Mouse (Mus musculus) stomach, embryonic 14.5 days (tissue): ENCODE results near the gene Mroh2a. TPM values are rescaled to one million over a fixed set of nuclear protein-coding genes. Genes with fewer than 3 reads are reported as not detected.

Experiments used
- ATAC-seq: fragments of 200-750 bp; cut with Nextera tagmentation; 2 replicates; pipeline ENCODE4 v1.8.0; 2017; ENCODE audit warnings: low read depth, moderate TSS enrichment; ENCODE audit not compliant: insufficient number of reproducible peaks, insufficient read depth, low FRiP score
- H3K27ac ChIP-seq: fragments of 300-500 bp; sonication (generic); 2 replicates; pipeline ENCODE4 v1.5.1; 2014; ENCODE audit warnings: mild to moderate bottlenecking, low read length, moderate library complexity, mixed read lengths
- H3K27me3 ChIP-seq: fragments of 300-500 bp; sonication (generic); 2 replicates; pipeline ENCODE4 v1.6.1; 2014; ENCODE audit warnings: low read length, control low read depth, mixed read lengths; ENCODE audit not compliant: control insufficient read depth, insufficient read depth
- H3K36me3 ChIP-seq: fragments of 300-500 bp; sonication (generic); 2 replicates; pipeline ENCODE4 v1.6.1; 2014; ENCODE audit warnings: mild to moderate bottlenecking, control low read depth, low read length, moderate library complexity, mixed read lengths; ENCODE audit not compliant: control insufficient read depth, insufficient read depth
- H3K4me1 ChIP-seq: fragments of 300-500 bp; sonication (generic); 2 replicates; pipeline ENCODE4 v1.6.1; 2014; ENCODE audit warnings: low read length, control low read depth, mixed read lengths; ENCODE audit not compliant: control insufficient read depth, insufficient read depth
- H3K4me2 ChIP-seq: fragments of 300-500 bp; sonication (generic); replicated peaks from 2 replicates; pipeline ENCODE4 v1.6.1; 2014; ENCODE audit warnings: low read depth, low read length, control low read depth
- H3K4me3 ChIP-seq: fragments of 300-500 bp; sonication (generic); 2 replicates; pipeline ENCODE4 v1.5.1; 2014; ENCODE audit warnings: low read depth, low read length, control low read depth
- H3K9ac ChIP-seq: fragments of 300-500 bp; sonication (generic); replicated peaks from 2 replicates; pipeline ENCODE4 v1.6.1; 2014; ENCODE audit warnings: low read depth, mild to moderate bottlenecking, control low read depth, low read length, moderate library complexity, mixed read lengths
- H3K9me3 ChIP-seq: fragments of 300-500 bp; sonication (generic); 2 replicates; pipeline ENCODE4 v1.6.1; 2016; ENCODE audit warnings: low read depth, low read length, control low read depth; ENCODE audit not compliant: control insufficient read depth
- WGBS: fragments of 180-500 bp; shearing (Covaris S2); extraction: QIAGEN DNeasy Blood & Tissue Kit; methylation state at CpG from one replicate; pipeline ENCODE4 v1.1.7; 2014; 5-methylcytosine and 5-hydroxymethylcytosine counted together
- polyA plus RNA-seq: library from polyadenylated mRNA; unstranded; fragments of >200 nt; fragmentation: Nextera tagmentation; extraction: Ambion mirVana; gene quantifications from 2 replicates; pipeline ENCODE4 v1.2.1, GENCODE M21; 2014

Mroh2a gene
- polyA plus RNA-seq, 1 experiment from 2014 or later = 1.9 TPM

DNA sequence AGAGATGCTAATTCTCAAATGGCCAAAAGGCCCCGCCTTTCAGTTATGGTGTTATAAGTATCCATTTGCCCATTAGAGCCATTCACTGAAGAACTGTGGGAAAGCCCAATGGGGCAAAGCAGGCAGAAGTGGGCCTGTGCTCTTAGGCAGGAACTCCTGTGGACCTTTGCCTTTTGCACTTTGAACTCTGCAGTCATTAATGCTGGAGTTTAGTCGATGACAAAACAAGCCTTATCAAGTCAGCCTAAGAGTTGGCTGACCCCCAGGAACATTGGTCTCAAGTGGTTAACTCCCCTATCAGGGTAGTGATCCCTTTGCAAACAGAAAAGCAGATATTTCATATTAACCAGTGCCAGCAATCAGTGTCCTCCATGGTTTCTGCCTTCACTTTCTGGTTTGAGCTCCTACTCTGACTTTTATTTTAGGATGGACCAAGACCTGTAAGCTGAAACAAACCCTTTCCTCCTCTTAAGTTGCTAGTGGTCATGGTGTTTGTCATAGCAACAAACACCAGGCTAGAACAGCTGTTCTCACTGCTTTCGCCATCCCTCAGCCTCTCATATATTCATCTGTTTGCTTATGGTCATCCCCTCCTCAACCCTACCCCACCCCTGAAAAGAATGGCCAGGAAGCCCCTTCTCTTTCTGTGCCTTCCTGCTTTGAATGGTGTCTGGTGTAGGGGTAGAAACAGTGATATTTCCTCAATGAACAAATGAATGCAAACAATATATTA, 61.4 kb downstream of the Mroh2a start:
- Histone ChIP-seq H3K36me3 (no peaks in the 10 kb centered on the region), H3K27me3 (no peaks in the 10 kb centered on the region), H3K4me3 (no peak overlapping the region), H3K4me2 (no peak overlapping the region), H3K9ac (no peak overlapping the region), H3K9me3 (peaks cover 60% of the 10 kb centered on the region), H3K4me1 (no peaks in the 10 kb centered on the region), H3K27ac (no peak overlapping the region)
- WGBS = 36% methylated on average over 3 of the region's 3 CpGs
- ATAC-seq = no peak

DNA sequence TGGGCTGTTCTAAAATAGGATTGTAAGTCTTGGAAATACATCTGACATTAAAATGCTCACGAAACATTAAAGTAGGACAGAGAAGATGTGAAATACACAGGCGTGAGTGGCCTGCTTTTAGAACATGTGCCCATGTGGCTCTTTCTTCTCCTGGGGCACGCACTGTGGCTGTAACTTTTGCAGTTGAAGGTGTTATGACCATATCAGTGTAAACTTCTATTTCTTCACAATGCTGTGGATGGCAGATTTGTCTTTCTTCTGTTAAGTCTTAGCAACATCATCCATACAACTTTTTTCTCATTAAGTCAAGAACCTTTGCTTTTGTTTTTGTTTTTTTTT, 62.0 kb downstream of the Mroh2a start:
- 74% methylated on average over 3 of the region's 3 CpGs for WGBS
- peaks cover 56% of the 10 kb centered on the region for H3K9me3 ChIP-seq
- H3K36me3 ChIP-seq = no peaks in the 10 kb centered on the region
- H3K4me3 ChIP-seq = no peak overlapping the region
- no peak overlapping the region for H3K27ac ChIP-seq
- H3K27me3 ChIP-seq = no peaks in the 10 kb centered on the region
- no peaks in the 10 kb centered on the region for H3K4me1 ChIP-seq
- no peak for ATAC-seq
- H3K4me2 ChIP-seq = no peak overlapping the region
- no peak overlapping the region for H3K9ac ChIP-seq

DNA sequence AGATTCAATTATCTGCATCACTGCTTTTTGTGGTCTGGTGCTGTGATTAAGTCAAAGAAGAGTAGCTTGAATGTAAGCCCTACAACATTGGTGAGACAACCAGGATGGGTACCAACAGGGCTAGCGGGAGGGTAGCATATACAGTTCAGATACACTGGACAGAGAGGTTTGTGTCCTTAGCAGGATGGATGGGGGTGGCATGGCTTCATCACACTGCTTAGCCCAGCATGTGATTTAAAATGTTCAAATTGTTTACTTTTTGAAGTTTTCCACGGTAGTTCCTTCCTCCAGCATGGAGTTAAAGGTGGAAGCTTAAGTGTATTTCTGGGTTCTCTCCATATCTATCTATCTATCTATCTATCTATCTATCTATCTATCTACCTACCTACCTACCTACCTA, 62.4 kb downstream of the Mroh2a start:
- no peak overlapping the region for H3K4me2 ChIP-seq
- no peaks in the 10 kb centered on the region for H3K27me3 ChIP-seq
- 44% methylated on average over 2 of the region's 2 CpGs for WGBS
- H3K4me1 ChIP-seq = no peaks in the 10 kb centered on the region
- no peaks in the 10 kb centered on the region for H3K36me3 ChIP-seq
- peaks cover 53% of the 10 kb centered on the region for H3K9me3 ChIP-seq
- H3K4me3 ChIP-seq = no peak overlapping the region
- no peak for ATAC-seq
- H3K9ac ChIP-seq = no peak overlapping the region
- H3K27ac ChIP-seq = no peak overlapping the region

DNA sequence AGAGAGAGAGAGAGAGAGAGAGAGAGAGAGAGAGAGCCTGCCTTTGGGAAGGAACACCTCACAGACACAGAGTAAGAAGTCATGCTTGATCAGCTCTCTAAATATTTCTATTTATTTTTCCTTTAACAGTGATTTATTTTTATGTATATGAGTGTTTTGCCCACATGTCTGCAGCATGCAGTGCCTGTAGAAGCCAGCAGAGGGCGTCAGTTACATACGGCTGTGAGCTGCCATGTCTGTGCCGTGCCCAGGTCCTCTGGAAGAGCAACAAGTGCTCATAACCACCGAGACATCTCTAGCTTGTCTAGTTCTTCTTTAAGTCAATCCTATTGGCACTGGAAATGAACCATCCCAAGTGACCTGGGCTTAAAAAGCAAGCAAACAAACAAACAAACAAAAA, 63.1 kb downstream of the Mroh2a start:
- H3K9me3 ChIP-seq = peaks cover 51% of the 10 kb centered on the region
- no peaks in the 10 kb centered on the region for H3K4me1 ChIP-seq
- 39% methylated on average over 4 of the region's 4 CpGs for WGBS
- no peak overlapping the region for H3K4me3 ChIP-seq
- H3K9ac ChIP-seq = no peak overlapping the region
- no peak overlapping the region for H3K27ac ChIP-seq
- no peak for ATAC-seq
- H3K4me2 ChIP-seq = no peak overlapping the region
- no peaks in the 10 kb centered on the region for H3K27me3 ChIP-seq
- H3K36me3 ChIP-seq = no peaks in the 10 kb centered on the region

DNA sequence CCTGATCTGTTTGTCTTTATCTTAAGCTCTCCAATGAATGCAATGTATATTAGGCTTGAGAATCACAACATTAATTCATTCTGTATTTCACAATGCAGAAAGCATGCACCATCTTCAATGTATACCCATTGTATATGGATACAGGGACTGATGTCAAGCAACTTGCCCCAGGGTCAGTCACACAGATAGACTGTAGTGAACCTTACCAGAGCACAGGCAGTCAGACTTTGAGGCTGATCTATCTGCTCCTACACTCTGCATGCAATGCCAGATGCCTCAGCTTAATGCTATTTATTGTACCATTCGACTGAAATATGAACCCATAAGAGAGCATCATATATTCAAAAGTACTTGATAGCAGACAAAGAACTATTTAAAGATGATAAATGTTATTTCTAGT, 63.7 kb downstream of the Mroh2a start:
- Histone ChIP-seq H3K4me1 (no peaks in the 10 kb centered on the region), H3K27me3 (no peaks in the 10 kb centered on the region), H3K4me3 (no peak overlapping the region), H3K36me3 (no peaks in the 10 kb centered on the region), H3K27ac (no peak overlapping the region), H3K9me3 (peaks cover 50% of the 10 kb centered on the region), H3K4me2 (no peak overlapping the region), H3K9ac (no peak overlapping the region)
- no peak for ATAC-seq
- WGBS = 62% methylated on average over 1 of the region's 1 CpGs

DNA sequence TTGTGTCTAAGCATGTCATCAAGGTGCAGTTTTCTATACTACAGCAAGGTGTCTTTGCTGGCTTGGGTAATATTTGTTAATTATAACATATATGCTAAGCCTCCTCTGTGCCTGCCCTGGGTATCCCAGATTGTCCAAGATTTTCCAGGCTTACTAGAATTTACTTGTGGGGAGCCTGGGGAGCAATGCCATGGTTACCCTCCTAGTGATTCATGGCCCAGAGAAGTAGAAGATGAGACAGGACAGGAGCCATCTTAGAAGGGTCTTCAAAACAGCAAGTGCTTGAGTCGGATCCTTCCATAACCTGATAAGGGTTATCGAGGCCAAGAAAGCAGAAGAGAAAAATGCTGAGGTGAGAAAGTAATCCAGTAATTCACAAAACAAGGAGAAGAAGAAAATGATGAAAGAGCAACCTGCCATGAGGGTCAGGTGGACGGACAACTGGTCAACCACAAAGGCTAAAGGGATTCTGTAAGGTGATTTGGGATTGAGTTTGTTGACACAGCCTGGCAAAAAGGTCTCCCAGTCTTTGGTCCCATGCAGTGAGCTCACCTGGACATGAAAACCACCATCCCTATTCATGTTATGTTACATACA, 64.7 kb downstream of the Mroh2a start:
- Histone ChIP-seq H3K4me3 (no peak overlapping the region), H3K9me3 (peaks cover 49% of the 10 kb centered on the region), H3K9ac (no peak overlapping the region), H3K4me1 (no peaks in the 10 kb centered on the region), H3K36me3 (no peaks in the 10 kb centered on the region), H3K27me3 (no peaks in the 10 kb centered on the region), H3K27ac (no peak overlapping the region), H3K4me2 (no peak overlapping the region)
- no peak for ATAC-seq
- 62% methylated on average over 3 of the region's 3 CpGs for WGBS

DNA sequence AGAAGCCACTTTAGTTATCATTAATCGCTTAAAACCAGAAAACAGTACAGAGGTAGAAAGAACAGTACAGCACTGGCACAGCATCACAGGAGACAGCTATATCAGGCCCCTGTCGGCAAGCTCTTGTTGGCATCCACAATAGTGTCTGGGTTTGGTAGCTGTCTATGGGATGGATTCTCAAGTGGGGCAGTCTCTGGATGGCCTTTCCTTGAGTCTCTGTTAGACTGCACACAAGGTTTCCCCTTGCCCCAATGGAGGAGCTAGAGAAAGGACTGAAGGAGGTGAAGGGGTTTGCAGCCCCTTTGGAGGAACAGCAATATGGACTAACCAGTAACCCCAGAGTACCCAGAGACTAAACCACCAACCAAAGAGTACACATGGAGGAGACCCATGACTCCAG, 65.3 kb downstream of the Mroh2a start:
- no peak for ATAC-seq
- Histone ChIP-seq H3K9ac (no peak overlapping the region), H3K27me3 (no peaks in the 10 kb centered on the region), H3K4me1 (no peaks in the 10 kb centered on the region), H3K27ac (no peak overlapping the region), H3K4me3 (no peak overlapping the region), H3K36me3 (no peaks in the 10 kb centered on the region), H3K4me2 (no peak overlapping the region), H3K9me3 (peaks cover 48% of the 10 kb centered on the region)
- WGBS = 57% methylated on average over 2 of the region's 2 CpGs

DNA sequence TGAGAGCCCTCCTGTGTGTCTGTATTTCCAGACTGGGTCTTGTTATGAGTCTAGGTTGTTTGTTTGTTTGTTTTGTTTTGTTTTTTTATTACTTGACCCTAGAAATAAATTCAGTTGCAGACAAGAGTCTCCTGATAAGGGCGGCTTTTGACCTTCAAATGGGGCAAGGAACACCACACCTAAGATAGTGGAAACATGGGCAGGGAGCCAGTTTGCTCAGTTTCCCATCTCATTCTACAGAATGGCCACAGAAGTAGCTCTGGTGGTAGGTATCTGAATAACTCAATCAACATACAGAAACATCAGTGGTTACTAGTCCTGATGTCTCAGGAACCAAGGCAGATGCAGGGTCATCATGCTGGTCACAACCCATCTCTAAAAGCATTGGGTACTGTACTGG, 67.9 kb downstream of the Mroh2a start:
- Histone ChIP-seq H3K4me2 (no peak overlapping the region), H3K9me3 (peaks cover 47% of the 10 kb centered on the region), H3K4me1 (no peaks in the 10 kb centered on the region), H3K27ac (no peak overlapping the region), H3K36me3 (no peaks in the 10 kb centered on the region), H3K27me3 (no peaks in the 10 kb centered on the region), H3K4me3 (no peak overlapping the region), H3K9ac (no peak overlapping the region)
- 17% methylated on average over 1 of the region's 1 CpGs for WGBS
- ATAC-seq = no peak
